15 mouse cellular contexts compared by ENCODE assay signal in the genomic region with DNA sequence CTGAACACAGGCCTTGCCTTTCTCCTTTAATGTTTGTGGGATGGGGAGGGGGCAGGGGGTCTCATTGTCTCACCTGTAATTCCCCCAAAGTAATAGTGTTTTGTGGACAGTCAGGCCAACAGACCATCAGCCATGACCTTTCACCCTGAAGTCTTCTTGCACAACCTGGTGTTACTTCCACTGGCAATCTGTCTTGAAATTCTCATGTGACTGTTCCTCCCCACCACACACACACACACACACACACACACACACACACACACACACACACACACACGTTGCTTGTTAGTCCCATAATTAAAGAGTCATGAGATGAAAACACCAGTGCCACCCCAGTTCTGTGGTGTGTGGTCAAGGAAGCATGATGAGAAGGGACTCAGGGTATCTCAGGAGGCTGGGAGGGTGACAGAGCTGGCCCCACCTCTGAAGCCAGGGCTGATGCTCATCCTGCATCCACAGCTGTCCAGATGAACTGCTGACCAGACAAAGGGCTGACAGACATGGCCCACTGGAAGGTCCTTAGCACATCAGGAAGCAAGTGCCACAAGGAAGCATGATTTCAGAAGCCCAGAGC. TPM values are rescaled to one million over a fixed set of nuclear protein-coding genes. Genes with fewer than 3 reads are reported as not detected.
DNase-seq lines count a peak whose midpoint lies in the region; ATAC-seq lines count a peak whose summit lies in the region.
"Had no signal": no experiment of that assay in that cellular context is flagged by ENCODE, and none has a peak within 500 bp of the region (broad histone marks: within the 10 kb centered on the region; RNA-seq: fewer than 3 reads in every experiment).

No protein-coding gene starts in this region.

- no peak for DNase-seq in heart, adult 11 months
- DNase-seq in T-cell, adult 2 months (ENCODE audit: low spot score), result peak; percentile 41
- peak; percentile 67 for DNase-seq in induced T-regulatory cell, adult 2 months (ENCODE audit: low read depth)
- DNase-seq in monocyte, adult 2 months (ENCODE audit: low read depth in 1 of 2, low spot score in 2 of 2), result peak; percentile 40 to 52
- DNase-seq in forebrain, embryonic 10.5 days (ENCODE audit: extremely low spot score, low spot score), result no peak
- no peak for DNase-seq in cerebellum, adult 9-10 months
- no peak for DNase-seq in lung, postnatal 14 days
- DNase-seq: cerebellum, adult 8-10 months; right cerebral cortex, postnatal 14 days had no signal

- peak overlapping the region; percentile 55; the same call in 1 of the 2 replicates for H3K9ac ChIP-seq in heart, embryonic 16.5 days (ENCODE audit: low read length)
- H3K9ac ChIP-seq: embryonic facial prominence, embryonic 12.5 days; forebrain, embryonic 13.5 days; neural tube, embryonic 13.5 days; stomach, embryonic 15.5 days had no signal

- 67% methylated on average over 1 of the region's 1 CpGs for WGBS in heart, embryonic 16.5 days
- WGBS in forebrain, embryonic 10.5 days, result 80% methylated on average over 1 of the region's 1 CpGs

- no peaks in the 10 kb centered on the region for H3K36me3 ChIP-seq in heart, embryonic 16.5 days (ENCODE audit: control insufficient read depth, insufficient read depth)
- no peaks in the 10 kb centered on the region for H3K36me3 ChIP-seq in forebrain, embryonic 10.5 days (replicated peaks)
- H3K36me3 ChIP-seq: embryonic facial prominence, embryonic 12.5 days; G1E; neural tube, embryonic 13.5 days; stomach, embryonic 15.5 days had no signal

- no peak for ATAC-seq in heart, embryonic 16.5 days (replicated peaks; ENCODE audit: extremely low read depth, insufficient read depth, low FRiP score)
- ATAC-seq: forebrain, embryonic 13.5 days had no signal

- peak overlapping the region; percentile 92 for H3K27ac ChIP-seq in heart, embryonic 16.5 days (ENCODE audit: low read length)
- no peak overlapping the region for H3K27ac ChIP-seq in forebrain, embryonic 10.5 days
- H3K27ac ChIP-seq: forebrain, embryonic 13.5 days; neural tube, embryonic 13.5 days had no signal

- H3K9me3 ChIP-seq in heart, embryonic 16.5 days (replicated peaks; ENCODE audit: control insufficient read depth, low read length), result no peaks in the 10 kb centered on the region
- no peaks in the 10 kb centered on the region for H3K9me3 ChIP-seq in forebrain, embryonic 10.5 days
- H3K9me3 ChIP-seq: embryonic facial prominence, embryonic 12.5 days; forebrain, embryonic 13.5 days; G1E; neural tube, embryonic 13.5 days; stomach, embryonic 15.5 days had no signal

- no peak overlapping the region; the same call in 1 of the 2 replicates for H3K4me3 ChIP-seq in heart, embryonic 16.5 days (ENCODE audit: low read length)
- no peak overlapping the region for H3K4me3 ChIP-seq in forebrain, embryonic 10.5 days
- H3K4me3 ChIP-seq: embryonic facial prominence, embryonic 12.5 days; forebrain, embryonic 13.5 days; neural tube, embryonic 13.5 days; stomach, embryonic 15.5 days had no signal

- peaks cover 32% of the 10 kb centered on the region for H3K4me1 ChIP-seq in heart, embryonic 16.5 days (ENCODE audit: control insufficient read depth, insufficient read depth, low read length)
- H3K4me1 ChIP-seq in forebrain, embryonic 10.5 days, result peaks cover 29% of the 10 kb centered on the region
- H3K4me1 ChIP-seq: forebrain, embryonic 13.5 days had no signal

- H3K27me3 ChIP-seq in heart, embryonic 16.5 days (ENCODE audit: control insufficient read depth, insufficient read depth, low read length), result no peaks in the 10 kb centered on the region
- H3K27me3 ChIP-seq in forebrain, embryonic 10.5 days (ENCODE audit: poor library complexity, severe bottlenecking), result no peaks in the 10 kb centered on the region
- H3K27me3 ChIP-seq: embryonic facial prominence, embryonic 12.5 days; forebrain, embryonic 13.5 days; neural tube, embryonic 13.5 days; stomach, embryonic 15.5 days had no signal

- peak overlapping the region; percentile 48 for H3K4me2 ChIP-seq in heart, embryonic 16.5 days (ENCODE audit: low read depth, low read length)
- H3K4me2 ChIP-seq: embryonic facial prominence, embryonic 12.5 days; forebrain, embryonic 13.5 days; neural tube, embryonic 13.5 days; stomach, embryonic 15.5 days had no signal

RNA-seq across cellular contexts. Expression of gene Ppp2r5a, which starts 18.4 kb away (rescaled TPM):
- 22.8 and 27.2 TPM in 2 replicates for polyA plus RNA-seq in heart, embryonic 16.5 days (2015; fragmentation: Nextera tagmentation; extraction: Ambion mirVana)
- polyA plus RNA-seq in forebrain, embryonic 10.5 days (2016; fragmentation: Nextera tagmentation; extraction: Ambion mirVana), result 9.1 and 9.5 TPM in 2 replicates

Comparison
In these comparisons a context has a peak if more than half of its experiments do, and no peak if none do; other contexts are left out.
1. DNase-seq: peak in T-cell, adult 2 months (single experiment), induced T-regulatory cell, adult 2 months (single experiment) and monocyte, adult 2 months (2 of 2); none in heart, adult 11 months (single experiment), forebrain, embryonic 10.5 days (single experiment), cerebellum, adult 9-10 months (single experiment) and lung, postnatal 14 days (single experiment).